Comparison of ENCODE assay signal across 25 mouse cellular contexts in the genomic region with DNA sequence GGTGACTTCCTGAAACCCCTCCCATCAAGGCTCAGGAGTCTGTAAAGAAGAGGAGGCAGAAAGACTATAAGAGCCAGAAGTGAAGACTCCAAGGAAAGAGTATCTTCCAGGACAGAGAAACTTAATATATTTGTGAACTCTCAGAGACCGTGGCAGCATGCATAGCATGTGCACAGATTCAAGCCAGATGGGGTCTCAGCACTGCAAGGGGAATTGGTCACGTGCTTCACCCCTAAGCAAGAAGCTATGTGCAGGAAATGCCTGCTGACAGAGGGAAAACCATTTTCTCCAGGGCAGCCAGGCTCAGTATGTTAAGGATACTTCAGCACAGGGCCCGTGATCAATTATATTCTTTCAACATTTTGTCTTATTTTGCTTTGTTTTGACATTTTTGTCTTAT.
DNase-seq lines count a peak whose midpoint lies in the region; ATAC-seq and TF ChIP-seq lines count a peak whose summit lies in the region.
"Had no signal": no experiment of that assay in that cellular context is flagged by ENCODE, and none has a peak within 500 bp of the region (broad histone marks: within the 10 kb centered on the region; RNA-seq: fewer than 3 reads in every experiment).

No protein-coding gene starts in this region.

- no peaks in the 10 kb centered on the region for H3K36me3 ChIP-seq in CH12.LX (replicated peaks in 1 of 2; ENCODE audit: control insufficient read depth in 1 of 2, insufficient read depth in 1 of 2, low read length in 1 of 2)
- H3K36me3 ChIP-seq in embryonic facial prominence, embryonic 12.5 days: no peaks in the 10 kb centered on the region
- H3K36me3 ChIP-seq in limb, embryonic 13.5 days: no peaks in the 10 kb centered on the region
- H3K36me3 ChIP-seq in lung, postnatal 0 days (ENCODE audit: insufficient read depth, low read length): no peaks in the 10 kb centered on the region
- H3K36me3 ChIP-seq: embryonic facial prominence, embryonic 13.5 days; heart, embryonic 13.5 days; liver, embryonic 12.5 days; midbrain, embryonic 15.5 days; neural tube, embryonic 13.5 days had no signal

- no peaks in the 10 kb centered on the region for H3K27me3 ChIP-seq in CH12.LX (replicated peaks)
- no peaks in the 10 kb centered on the region for H3K27me3 ChIP-seq in embryonic facial prominence, embryonic 12.5 days
- H3K27me3 ChIP-seq in limb, embryonic 13.5 days: no peaks in the 10 kb centered on the region
- H3K27me3 ChIP-seq in lung, postnatal 0 days (replicated peaks; ENCODE audit: insufficient read depth, low read length): no peaks in the 10 kb centered on the region
- H3K27me3 ChIP-seq: embryonic facial prominence, embryonic 13.5 days; heart, embryonic 13.5 days; liver, embryonic 12.5 days; midbrain, embryonic 15.5 days; neural tube, embryonic 13.5 days had no signal

- H3K4me1 ChIP-seq in CH12.LX (ENCODE audit: control insufficient read depth in 1 of 2, insufficient read depth in 2 of 2): peaks cover 0 to 4% of the 10 kb centered on the region in 2 experiments; a peak in 1 of 4 replicates
- peaks cover 6% of the 10 kb centered on the region; the same call in 1 of the 2 replicates for H3K4me1 ChIP-seq in embryonic facial prominence, embryonic 12.5 days
- H3K4me1 ChIP-seq in limb, embryonic 13.5 days: peaks cover 13% of the 10 kb centered on the region
- no peaks in the 10 kb centered on the region for H3K4me1 ChIP-seq in lung, postnatal 0 days (ENCODE audit: insufficient read depth, low read depth, low read length)
- H3K4me1 ChIP-seq: heart, embryonic 13.5 days; liver, embryonic 12.5 days; midbrain, embryonic 15.5 days; neural tube, embryonic 13.5 days had no signal

- TF ChIP-seq CTCF in CH12.LX (conservative IDR thresholded peaks at IDR 0.05 in 1 of 2, IDR thresholded peaks at IDR 0.05 in 1 of 2; ENCODE audit: low read depth in 2 of 2, low read length in 2 of 2): no peak
- TF ChIP-seq CTCF in lung, postnatal 0 days (IDR thresholded peaks at IDR 0.05): no peak

- WGBS in embryonic facial prominence, embryonic 12.5 days: 20% methylated on average over 3 of the region's 3 CpGs
- 21% methylated on average over 3 of the region's 3 CpGs for WGBS in limb, embryonic 13.5 days
- WGBS in lung, postnatal 0 days: 57% methylated on average over 3 of the region's 3 CpGs

- ATAC-seq in embryonic facial prominence, embryonic 12.5 days (ENCODE audit: insufficient number of reproducible peaks, insufficient read depth, low FRiP score, low TSS enrichment): peak; percentile 77
- peak; percentile 71; the same call in 1 of the 2 replicates for ATAC-seq in limb, embryonic 13.5 days (ENCODE audit: low FRiP score, low read depth)
- no peak for ATAC-seq in lung, postnatal 0 days
- ATAC-seq: forebrain, embryonic 14.5 days; liver, embryonic 12.5 days; midbrain, embryonic 15.5 days had no signal

- no peak for TF ChIP-seq EP300 in CH12.LX (IDR thresholded peaks at IDR 0.05; ENCODE audit: low read length)
- TF ChIP-seq EP300 in lung, postnatal 0 days (IDR thresholded peaks at IDR 0.05): no peak

- no peak for TF ChIP-seq POLR2A in CH12.LX (IDR thresholded peaks at IDR 0.05; ENCODE audit: low read depth, low read length)

- dilution Hi-C loops in CH12.LX (cut with MboI; ENCODE audit: extremely low pct_ligation_motif_present, extremely low pct_unique_long_range_greater_than_20kb, low sequenced_read_pairs): no loop called here

- DNase-seq in embryo, embryonic 10 days (ENCODE audit: low spot score): peak; percentile 55
- DNase-seq in embryo, embryonic 9.5 days (ENCODE audit: extremely low spot score): no peak
- DNase-seq in CH12.LX (ENCODE audit: extremely low read depth): no peak
- DNase-seq in adrenal gland, adult 2 months: no peak
- no peak for DNase-seq in adipocyte (ENCODE audit: low spot score)
- no peak for DNase-seq in lung, postnatal 0 days (ENCODE audit: low spot score)
- DNase-seq: cerebellum, adult 18-20 months; cerebellum, postnatal 14 days; gastrocnemius, postnatal 25 days; heart, adult 18-20 months; heart, postnatal 14 days; kidney, adult 2 months; kidney, postnatal 10 days; lung, adult 18-20 months; lung, postnatal 14 days had no signal

- no peak overlapping the region for H3K9ac ChIP-seq in CH12.LX (ENCODE audit: insufficient read depth, low read depth)
- no peak overlapping the region for H3K9ac ChIP-seq in embryonic facial prominence, embryonic 12.5 days
- no peak overlapping the region for H3K9ac ChIP-seq in limb, embryonic 13.5 days
- no peak overlapping the region for H3K9ac ChIP-seq in lung, postnatal 0 days (replicated peaks; ENCODE audit: low read depth)
- H3K9ac ChIP-seq: embryonic facial prominence, embryonic 13.5 days; heart, embryonic 13.5 days; hindbrain, embryonic 14.5 days; liver, embryonic 12.5 days; midbrain, embryonic 15.5 days; neural tube, embryonic 13.5 days had no signal

- no peaks in the 10 kb centered on the region for H3K9me3 ChIP-seq in CH12.LX (replicated peaks; ENCODE audit: low read length)
- H3K9me3 ChIP-seq in embryonic facial prominence, embryonic 12.5 days: no peaks in the 10 kb centered on the region
- H3K9me3 ChIP-seq in limb, embryonic 13.5 days: no peaks in the 10 kb centered on the region
- H3K9me3 ChIP-seq in lung, postnatal 0 days (ENCODE audit: low read length): no peaks in the 10 kb centered on the region
- H3K9me3 ChIP-seq: embryonic facial prominence, embryonic 13.5 days; heart, embryonic 13.5 days; liver, embryonic 12.5 days; midbrain, embryonic 15.5 days; neural tube, embryonic 13.5 days had no signal

- no peak overlapping the region for H3K4me2 ChIP-seq in CH12.LX (ENCODE audit: insufficient read depth, low read depth, poor library complexity, severe bottlenecking)
- no peak overlapping the region for H3K4me2 ChIP-seq in embryonic facial prominence, embryonic 12.5 days (replicated peaks)
- H3K4me2 ChIP-seq in limb, embryonic 13.5 days (replicated peaks): no peak overlapping the region
- H3K4me2 ChIP-seq in lung, postnatal 0 days (replicated peaks; ENCODE audit: low read depth, low read length): no peak overlapping the region
- H3K4me2 ChIP-seq: embryonic facial prominence, embryonic 13.5 days; heart, embryonic 13.5 days; hindbrain, embryonic 14.5 days; liver, embryonic 12.5 days; midbrain, embryonic 15.5 days; neural tube, embryonic 13.5 days had no signal

- no peak for TF ChIP-seq RAD21 in CH12.LX (IDR thresholded peaks at IDR 0.05; ENCODE audit: low read depth, low read length)

- no peak overlapping the region for H3K27ac ChIP-seq in CH12.LX (ENCODE audit: insufficient read depth, low read depth)
- H3K27ac ChIP-seq in embryonic facial prominence, embryonic 12.5 days: no peak overlapping the region
- H3K27ac ChIP-seq in limb, embryonic 13.5 days: no peak overlapping the region
- no peak overlapping the region for H3K27ac ChIP-seq in lung, postnatal 0 days (ENCODE audit: low read length)
- H3K27ac ChIP-seq: embryonic facial prominence, embryonic 13.5 days; heart, embryonic 13.5 days; hindbrain, embryonic 14.5 days; left cerebral cortex, adult 2 months; liver, embryonic 12.5 days; midbrain, embryonic 15.5 days; neural tube, embryonic 13.5 days had no signal

- H3K79me2 ChIP-seq in CH12.LX (replicated peaks; ENCODE audit: control insufficient read depth, extremely low read depth, insufficient read depth, poor library complexity, severe bottlenecking): no peaks in the 10 kb centered on the region

- in situ Hi-C loops in CH12.LX (cut with MboI; ENCODE audit: low pct_ligation_motif_present, low pct_unique_long_range_greater_than_20kb, low sequenced_read_pairs): no loop called here

- no peak overlapping the region for H3K4me3 ChIP-seq in CH12.LX (replicated peaks in 1 of 3; ENCODE audit: low read depth in 2 of 3, low read length in 2 of 3, poor library complexity in 1 of 3)
- H3K4me3 ChIP-seq in embryonic facial prominence, embryonic 12.5 days: no peak overlapping the region
- no peak overlapping the region for H3K4me3 ChIP-seq in limb, embryonic 13.5 days
- no peak overlapping the region for H3K4me3 ChIP-seq in lung, postnatal 0 days (ENCODE audit: low read depth, low read length)
- H3K4me3 ChIP-seq: embryonic facial prominence, embryonic 13.5 days; heart, embryonic 13.5 days; left cerebral cortex, adult 2 months; liver, embryonic 12.5 days; midbrain, embryonic 15.5 days; neural tube, embryonic 13.5 days had no signal

TF ChIP-seq in CH12.LX, 34 proteins besides CTCF, POLR2A, EP300 and RAD21:
- TF ChIP-seq BHLHE40 (IDR thresholded peaks at IDR 0.05; ENCODE audit: low read depth, low read length) (0 out of 2 replicates have a peak, but pooled peaks have one; percentile 17), IRF4 (IDR thresholded peaks at IDR 0.05; ENCODE audit: low read depth, low read length) (no peak)
